Mouse (Mus musculus) myocyte (in vitro differentiated cells): ENCODE results near the gene Nfasc. TPM values are rescaled to one million over a fixed set of nuclear protein-coding genes. Genes with fewer than 3 reads are reported as not detected.
A peak's percentile ranks its signal among the peaks of the same experiment; 100 is the strongest.

ENCODE experiments used
- H3K27me3 ChIP-seq: one replicate; pipeline ENCODE4 v1.6.1; 2011; ENCODE audit not compliant: control insufficient read depth, insufficient read depth, insufficient read length
- H3K36me3 ChIP-seq: one replicate; pipeline ENCODE4 v1.6.1; 2011; ENCODE audit not compliant: control insufficient read depth, insufficient read depth
- H3K4me2 ChIP-seq: one replicate; pipeline ENCODE4 v1.6.1; 2011; ENCODE audit warnings: low read depth, control low read depth
- H3K4me3 ChIP-seq: one replicate; pipeline ENCODE4 v1.5.1; 2011; ENCODE audit warnings: mild to moderate bottlenecking, control low read depth, moderate library complexity
- H3K79me2 ChIP-seq: one replicate; pipeline ENCODE4 v1.6.1; 2011; ENCODE audit not compliant: control insufficient read depth, insufficient read depth
- H3ac ChIP-seq: one replicate; pipeline ENCODE4 v1.6.1; 2011; ENCODE audit not compliant: control insufficient read depth, insufficient read length
- CEBPB ChIP-seq: IDR thresholded peaks from 2 replicates; pipeline ENCODE4 v1.6.1; 2011; ENCODE audit warnings: mild to moderate bottlenecking, moderate library complexity; ENCODE audit not compliant: poor library complexity, insufficient read depth, severe bottlenecking
- E2F4 ChIP-seq: IDR thresholded peaks from one replicate; pipeline ENCODE4 v1.6.1; 2011; ENCODE audit warnings: mild to moderate bottlenecking, control low read depth, moderate library complexity; ENCODE audit not compliant: insufficient read depth
- MAX ChIP-seq: IDR thresholded peaks from one replicate; pipeline ENCODE4 v1.6.1; 2011; ENCODE audit warnings: low read depth, mild to moderate bottlenecking, control low read depth
- MYOD1 ChIP-seq, 3 experiments: IDR thresholded peaks; one replicate each; pipeline ENCODE4 v1.6.1; 2011; ENCODE audit warnings: control low read depth in 2 of 3, low read depth in 2 of 3, mild to moderate bottlenecking in 2 of 3, moderate library complexity in 1 of 3; ENCODE audit not compliant: insufficient read length in 2 of 3, control insufficient read depth in 1 of 3
- MYOG ChIP-seq, 3 experiments: IDR thresholded peaks; one replicate each; pipeline ENCODE4 v1.6.1; 2011; ENCODE audit warnings: control low read depth in 2 of 3, low read depth in 2 of 3, mild to moderate bottlenecking in 2 of 3; ENCODE audit not compliant: insufficient read length in 2 of 3, control insufficient read depth in 1 of 3, insufficient read depth in 1 of 3
- POLR2A ChIP-seq: IDR thresholded peaks from one replicate; pipeline ENCODE4 v1.6.1; 2011; ENCODE audit warnings: low read depth, mild to moderate bottlenecking, control low read depth, moderate library complexity; ENCODE audit not compliant: insufficient read length
- POLR2AphosphoS2 ChIP-seq: IDR thresholded peaks from one replicate; pipeline ENCODE4 v1.6.1; 2011; ENCODE audit warnings: low read depth, control low read depth; ENCODE audit not compliant: insufficient read length
- REST ChIP-seq: IDR thresholded peaks from one replicate; pipeline ENCODE4 v1.6.1; 2011; ENCODE audit warnings: mild to moderate bottlenecking, control low read depth, moderate library complexity; ENCODE audit not compliant: insufficient read depth, insufficient read length
- SRF ChIP-seq: IDR thresholded peaks from one replicate; pipeline ENCODE4 v1.6.1; 2011; ENCODE audit warnings: low read depth; ENCODE audit not compliant: control insufficient read depth, insufficient read length
- TCF12 ChIP-seq: IDR thresholded peaks from one replicate; pipeline ENCODE4 v1.6.1; 2011; ENCODE audit warnings: mild to moderate bottlenecking, control low read depth; ENCODE audit not compliant: poor library complexity, insufficient read depth, severe bottlenecking
- TCF3 ChIP-seq: IDR thresholded peaks from one replicate; pipeline ENCODE4 v1.6.1; 2011; ENCODE audit warnings: low read depth, control low read depth; ENCODE audit not compliant: insufficient read length
- USF1 ChIP-seq: IDR thresholded peaks from one replicate; pipeline ENCODE4 v1.6.1; 2011; ENCODE audit warnings: low read depth, mild to moderate bottlenecking, control low read depth, moderate library complexity
- polyA plus RNA-seq: library from polyadenylated mRNA; unstranded; fragments of >200 nt; fragmentation: generic; extraction: Trizol; gene quantifications from one replicate; pipeline ENCODE4 v1.2.1, GENCODE M21; 2012; ENCODE audit warnings: missing spikeins

Gene Nfasc
- polyA plus RNA-seq, 1 experiment = not detected

DNA sequence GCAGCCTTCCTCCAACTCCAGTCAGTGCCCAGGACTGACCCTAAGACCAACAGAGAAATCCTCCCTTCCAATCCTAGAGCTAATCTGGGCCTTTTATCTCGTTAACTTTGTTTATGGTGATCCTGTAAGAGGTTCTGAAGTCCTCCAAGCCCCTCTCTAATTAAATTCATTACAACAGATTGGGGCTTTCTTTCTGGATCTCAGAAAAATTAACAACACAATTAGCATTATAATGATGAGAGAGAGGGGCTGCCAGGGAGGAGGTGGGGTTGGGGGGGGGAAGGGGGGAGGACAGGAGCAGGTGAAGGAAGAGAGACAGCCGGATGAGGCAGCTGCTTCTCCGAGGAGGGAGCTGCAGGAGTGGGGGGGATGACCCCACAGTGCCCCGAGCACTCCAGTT is 5.4 kb downstream of the Nfasc start:
- Histone ChIP-seq H3K79me2 (no peaks in the 10 kb centered on the region), H3K36me3 (no peaks in the 10 kb centered on the region), H3K4me3 (no peak overlapping the region), H3K27me3 (peaks cover 34% of the 10 kb centered on the region), H3ac (no peak overlapping the region), H3K4me2 (no peak overlapping the region)
- no peak for TF ChIP-seq REST
- no peak for TF ChIP-seq USF1
- no peak for TF ChIP-seq TCF12
- TF ChIP-seq MAX = no peak
- TF ChIP-seq MYOD1 (IDR thresholded peaks at IDR 0.05; ENCODE audit: control insufficient read depth in 1 of 3, insufficient read length in 2 of 3, low read depth in 2 of 3) = no peak
- no peak for TF ChIP-seq POLR2A
- TF ChIP-seq SRF = no peak
- TF ChIP-seq E2F4 = no peak
- no peak for TF ChIP-seq MYOG (IDR thresholded peaks at IDR 0.05; ENCODE audit: control insufficient read depth in 1 of 3, insufficient read depth in 1 of 3, insufficient read length in 2 of 3, low read depth in 2 of 3)
- no peak for TF ChIP-seq TCF3
- TF ChIP-seq POLR2AphosphoS2 = no peak

DNA sequence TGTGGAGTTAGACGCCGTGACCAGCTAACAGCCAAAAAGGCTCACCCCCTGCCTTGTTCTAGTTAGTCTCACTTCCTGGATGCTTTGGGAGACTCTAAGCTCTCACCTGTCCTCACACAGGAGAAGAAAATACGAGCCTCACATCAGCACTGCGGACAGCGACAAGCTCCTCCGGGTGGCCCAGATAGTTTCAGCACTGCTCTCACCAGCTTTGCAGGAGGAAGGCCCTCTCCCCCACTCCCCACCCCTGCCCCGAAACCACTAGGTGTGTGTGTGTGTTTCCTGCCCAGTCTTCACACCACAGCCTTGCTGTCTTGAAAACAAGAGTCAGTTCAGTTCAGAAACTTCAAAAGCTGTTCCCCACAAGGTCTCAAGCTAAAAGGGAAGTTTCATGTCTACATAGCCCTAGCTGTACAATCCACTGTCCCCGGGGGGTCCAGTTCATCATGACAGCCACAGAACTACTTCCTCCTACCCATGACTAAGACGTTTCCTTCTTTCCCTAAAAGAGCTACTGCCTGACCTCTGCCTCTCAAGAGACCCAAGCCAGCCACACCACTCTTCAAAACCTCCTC is 7.6 kb downstream of the Nfasc start:
- H3K4me2 ChIP-seq = no peak overlapping the region
- H3K36me3 ChIP-seq = no peaks in the 10 kb centered on the region
- no peak for TF ChIP-seq MAX
- TF ChIP-seq USF1 = no peak
- no peak for TF ChIP-seq POLR2A
- TF ChIP-seq MYOG (IDR thresholded peaks at IDR 0.05; ENCODE audit: control insufficient read depth in 1 of 3, insufficient read depth in 1 of 3, insufficient read length in 2 of 3, low read depth in 2 of 3) = no peak
- no peak for TF ChIP-seq TCF3
- no peak for TF ChIP-seq SRF
- peak; percentile 79 for TF ChIP-seq REST
- no peaks in the 10 kb centered on the region for H3K79me2 ChIP-seq
- H3ac ChIP-seq = no peak overlapping the region
- peaks cover 30% of the 10 kb centered on the region for H3K27me3 ChIP-seq
- H3K4me3 ChIP-seq = no peak overlapping the region

- Histone ChIP-seq H3ac (no peak overlapping the region), H3K4me2 (no peak overlapping the region), H3K27me3 (peaks cover 22% of the 10 kb centered on the region), H3K79me2 (no peaks in the 10 kb centered on the region), H3K4me3 (no peak overlapping the region), H3K36me3 (no peaks in the 10 kb centered on the region)
- TF ChIP-seq MAX = no peak
- no peak for TF ChIP-seq E2F4
- no peak for TF ChIP-seq CEBPB
These were observed 9.3 kb downstream of the Nfasc start for GRCm38 (mm10) chr1:132732307-132732706.

DNA sequence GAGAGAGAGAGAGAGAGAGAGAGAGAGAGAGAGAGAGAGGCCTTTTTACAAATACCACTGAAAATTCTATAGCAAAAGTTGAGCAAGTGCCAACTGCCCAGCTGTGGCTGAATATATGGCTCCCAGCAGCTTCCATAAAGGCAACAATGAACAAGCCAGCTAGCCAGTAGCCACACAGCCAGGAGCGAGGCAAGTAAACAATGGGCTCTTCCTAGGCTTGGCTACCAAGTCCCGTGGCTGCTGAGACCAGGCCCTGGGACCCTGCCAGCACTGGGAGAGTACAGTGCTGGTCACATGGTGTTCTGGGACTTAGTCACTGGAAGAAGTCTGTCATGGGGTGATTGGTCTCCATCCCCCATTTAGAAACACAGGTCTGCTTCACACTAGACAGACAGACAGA is 14.0 kb downstream of the Nfasc start:
- Histone ChIP-seq H3K27me3 (peaks cover 40% of the 10 kb centered on the region), H3K4me3 (no peak overlapping the region), H3K36me3 (no peaks in the 10 kb centered on the region), H3K79me2 (no peaks in the 10 kb centered on the region), H3ac (no peak overlapping the region), H3K4me2 (no peak overlapping the region)
- TF ChIP-seq MAX = no peak
- no peak for TF ChIP-seq E2F4
- no peak for TF ChIP-seq CEBPB
- TF ChIP-seq POLR2AphosphoS2 = no peak
- TF ChIP-seq TCF3 = no peak
- no peak for TF ChIP-seq POLR2A
- TF ChIP-seq MYOG (IDR thresholded peaks at IDR 0.05; ENCODE audit: control insufficient read depth in 1 of 3, insufficient read depth in 1 of 3, insufficient read length in 2 of 3, low read depth in 2 of 3) = no peak
- TF ChIP-seq MYOD1 (IDR thresholded peaks at IDR 0.05; ENCODE audit: control insufficient read depth in 1 of 3, insufficient read length in 2 of 3, low read depth in 2 of 3) = no peak
- no peak for TF ChIP-seq SRF
- no peak for TF ChIP-seq REST
- TF ChIP-seq USF1 = no peak
- no peak for TF ChIP-seq TCF12

- no peak for TF ChIP-seq USF1
- TF ChIP-seq MYOG (IDR thresholded peaks at IDR 0.05; ENCODE audit: control insufficient read depth in 1 of 3, insufficient read depth in 1 of 3, insufficient read length in 2 of 3, low read depth in 2 of 3) = no peak
- TF ChIP-seq MAX = no peak
- no peak for TF ChIP-seq REST
- no peak for TF ChIP-seq SRF
- TF ChIP-seq MYOD1 (IDR thresholded peaks at IDR 0.05; ENCODE audit: control insufficient read depth in 1 of 3, insufficient read length in 2 of 3, low read depth in 2 of 3) = no peak
- no peak for TF ChIP-seq POLR2A
- TF ChIP-seq TCF12 = no peak
- no peak for TF ChIP-seq CEBPB
- no peak for TF ChIP-seq TCF3
- no peak for TF ChIP-seq POLR2AphosphoS2
- no peak for TF ChIP-seq E2F4
- no peak overlapping the region for H3ac ChIP-seq
- peaks cover 27% of the 10 kb centered on the region for H3K27me3 ChIP-seq
- H3K79me2 ChIP-seq = no peaks in the 10 kb centered on the region
- H3K4me2 ChIP-seq = no peak overlapping the region
- no peaks in the 10 kb centered on the region for H3K36me3 ChIP-seq
- no peak overlapping the region for H3K4me3 ChIP-seq
These were observed 19.2 kb downstream of the Nfasc start for GRCm38 (mm10) chr1:132722362-132722761.
